Mouse (Mus musculus) inflammation-experienced regulatory T-cells, adult 6 months (primary cell): Measurements from ENCODE around the gene Noa1. TPM values are rescaled to one million over a fixed set of nuclear protein-coding genes. Genes with fewer than 3 reads are reported as not detected.

ENCODE experiments used
- ATAC-seq: one replicate; pipeline ENCODE4 v1.8.0; 2017
- polyA plus RNA-seq, 3 experiments: library from polyadenylated mRNA; unstranded; fragments of 100-300 nt; shearing (Covaris generic); gene quantifications; one replicate each; pipeline ENCODE4 v1.2.1; 2017

The Noa1 gene
- polyA plus RNA-seq, 3 experiments from 2014 or later = 4.3 to 6.2 (median 4.8) TPM

GRCm38 (mm10) chr5:77252115-77252827 is 57.6 kb downstream of the Noa1 start:
- ATAC-seq = peak; percentile 74

GRCm38 (mm10) chr5:77251656-77252055 is 58.2 kb downstream of the Noa1 start:
- no peak for ATAC-seq

- ATAC-seq = no peak
These were observed 59.8 kb downstream of the Noa1 start for GRCm38 (mm10) chr5:77250083-77250482.

GRCm38 (mm10) chr5:77245787-77246671 is 63.9 kb downstream of the Noa1 start:
- ATAC-seq = peak; percentile 92

GRCm38 (mm10) chr5:77245463-77245786 is 64.5 kb downstream of the Noa1 start:
- peak; percentile 21 for ATAC-seq

GRCm38 (mm10) chr5:77244331-77244987 is 65.4 kb downstream of the Noa1 start:
- ATAC-seq = no peak

Other genes starting within 250 kb of the Noa1 start
- 10 to 100 TPM; 13.8 to 24.5 (median 15.9) TPM for gene Hopx, start 195.0 kb downstream of the Noa1 start, polyA plus RNA-seq
- under 1 TPM in 1 of 3 experiments, not detected in 2; 0.63 TPM for gene Spink2, start 98.6 kb downstream of the Noa1 start, polyA plus RNA-seq
- gene Rest, start 44.6 kb downstream of the Noa1 start, polyA plus RNA-seq = 10 to 100 TPM; 11.8 to 18.0 (median 17.7) TPM
- gene Polr2b, start 63 bp upstream of the Noa1 start, polyA plus RNA-seq = 10 to 100 TPM; 51.5 to 53.3 (median 51.6) TPM
- under 1 TPM in 2 of 3 experiments, not detected in 1; 0.32 to 0.83 TPM for gene Igfbp7, start 98.0 kb upstream of the Noa1 start, polyA plus RNA-seq